Comparison of ENCODE assay signal across 8 mouse cellular contexts in genomic region chr4:32984801-32985675, GRCm38 (mm10). TPM values are rescaled to one million over a fixed set of nuclear protein-coding genes. Genes with fewer than 3 reads are reported as not detected.
DNase-seq lines count a peak whose midpoint lies in the region; ATAC-seq and TF ChIP-seq lines count a peak whose summit lies in the region.

No protein-coding gene starts in this region.

- WGBS in forebrain, embryonic 10.5 days: 7% methylated on average over 13 of the region's 13 CpGs
- 29% methylated on average over 13 of the region's 13 CpGs for WGBS in intestine, embryonic 16.5 days
- 4% methylated on average over 13 of the region's 13 CpGs for WGBS in midbrain, postnatal 0 days

- H3K27ac ChIP-seq in ES-Bruce4 (ENCODE audit: insufficient read depth, low read length): peak overlapping the region; percentile 58
- peak overlapping the region; percentile 99 for H3K27ac ChIP-seq in forebrain, embryonic 10.5 days
- H3K27ac ChIP-seq in intestine, embryonic 16.5 days (ENCODE audit: low read length): no peak overlapping the region
- H3K27ac ChIP-seq in midbrain, postnatal 0 days (ENCODE audit: low read depth, low read length): peak overlapping the region; percentile 38

- H3K9me3 ChIP-seq in ES-Bruce4 (replicated peaks; ENCODE audit: control insufficient read depth, insufficient read depth, low read length, poor library complexity, severe bottlenecking): no peaks in the 10 kb centered on the region
- no peaks in the 10 kb centered on the region for H3K9me3 ChIP-seq in forebrain, embryonic 10.5 days
- H3K9me3 ChIP-seq in intestine, embryonic 16.5 days (ENCODE audit: control insufficient read depth, low read length): no peaks in the 10 kb centered on the region
- no peaks in the 10 kb centered on the region for H3K9me3 ChIP-seq in midbrain, postnatal 0 days (ENCODE audit: low read length)

- H3K4me3 ChIP-seq in ES-Bruce4 (ENCODE audit: low read depth, low read length): no peak overlapping the region
- peak overlapping the region; percentile 96 for H3K4me3 ChIP-seq in forebrain, embryonic 10.5 days
- H3K4me3 ChIP-seq in intestine, embryonic 16.5 days (ENCODE audit: low read length): peak overlapping the region; percentile 83
- peak overlapping the region; percentile 90 for H3K4me3 ChIP-seq in midbrain, postnatal 0 days (ENCODE audit: low read depth, low read length)

- peaks cover 3% of the 10 kb centered on the region for H3K4me1 ChIP-seq in ES-Bruce4 (ENCODE audit: control insufficient read depth, insufficient read depth, low read length)
- peaks cover 47% of the 10 kb centered on the region for H3K4me1 ChIP-seq in forebrain, embryonic 10.5 days
- H3K4me1 ChIP-seq in intestine, embryonic 16.5 days (ENCODE audit: control insufficient read depth, insufficient read depth, low read length): 0 out of 2 replicates have a peak, but pooled peaks cover 5% of the 10 kb centered on the region
- peaks cover 4% of the 10 kb centered on the region; the same call in 1 of the 2 replicates for H3K4me1 ChIP-seq in midbrain, postnatal 0 days (ENCODE audit: insufficient read depth, low read length)

- H3K9ac ChIP-seq in ES-Bruce4 (ENCODE audit: low read depth, poor library complexity, severe bottlenecking): no peak overlapping the region
- 0 out of 2 replicates have a peak overlapping the region, but pooled peaks have one; percentile 85 for H3K9ac ChIP-seq in intestine, embryonic 16.5 days (ENCODE audit: low read depth, low read length)
- H3K9ac ChIP-seq in midbrain, postnatal 0 days (replicated peaks; ENCODE audit: low read length, poor library complexity, severe bottlenecking): peak overlapping the region; percentile 84

- TF ChIP-seq EP300 in ES-Bruce4 (IDR thresholded peaks at IDR 0.05; ENCODE audit: insufficient read depth, low read depth, low read length): no peak

- DNase-seq in frontal cortex, postnatal 25 days (ENCODE audit: low spot score in 2 of 2): no peak
- DNase-seq in forebrain, embryonic 10.5 days (ENCODE audit: extremely low spot score, low spot score): peak; percentile 51
- DNase-seq in midbrain, postnatal 0 days (ENCODE audit: low spot score): peak; percentile 41
- peak; percentile 21 for DNase-seq in yolk sac, embryonic 10.5 days (ENCODE audit: low spot score)
- no peak for DNase-seq in urinary bladder, adult 18-20 months (ENCODE audit: low spot score in 2 of 2)

- no peaks in the 10 kb centered on the region for H3K36me3 ChIP-seq in ES-Bruce4 (ENCODE audit: control insufficient read depth, insufficient read depth, low read length, poor library complexity, severe bottlenecking)
- H3K36me3 ChIP-seq in forebrain, embryonic 10.5 days (replicated peaks): 0 out of 2 replicates have a peak, but pooled peaks cover 2% of the 10 kb centered on the region
- H3K36me3 ChIP-seq in intestine, embryonic 16.5 days (ENCODE audit: control insufficient read depth, insufficient read depth, low read length): no peaks in the 10 kb centered on the region
- H3K36me3 ChIP-seq in midbrain, postnatal 0 days (ENCODE audit: insufficient read depth, low read length): no peaks in the 10 kb centered on the region

- peak overlapping the region; percentile 96 for H3K4me2 ChIP-seq in intestine, embryonic 16.5 days (ENCODE audit: low read depth, low read length)
- H3K4me2 ChIP-seq in midbrain, postnatal 0 days (ENCODE audit: low read depth, low read length, poor library complexity, severe bottlenecking): peak overlapping the region; percentile 95

- ATAC-seq in frontal cortex, adult (ENCODE audit: low TSS enrichment): 0 out of 2 replicates have a peak, but pooled peaks have one; percentile 14
- ATAC-seq in intestine, embryonic 16.5 days: no peak
- no peak for ATAC-seq in midbrain, postnatal 0 days (ENCODE audit: low FRiP score)

- TF ChIP-seq POLR2A in ES-Bruce4 (IDR thresholded peaks at IDR 0.05; ENCODE audit: insufficient read depth, low read length): no peak

- TF ChIP-seq CTCF in ES-Bruce4 (IDR thresholded peaks at IDR 0.05; ENCODE audit: low read depth, low read length): peak; percentile 46
- peak; percentile 68 for TF ChIP-seq CTCF in midbrain, postnatal 0 days (IDR thresholded peaks at IDR 0.05)

- H3K27me3 ChIP-seq in ES-Bruce4 (ENCODE audit: control insufficient read depth, insufficient read depth, low read length, poor library complexity, severe bottlenecking): no peaks in the 10 kb centered on the region; the same call in 1 of the 2 replicates
- peaks cover 17% of the 10 kb centered on the region for H3K27me3 ChIP-seq in forebrain, embryonic 10.5 days (ENCODE audit: poor library complexity, severe bottlenecking)
- H3K27me3 ChIP-seq in intestine, embryonic 16.5 days (replicated peaks; ENCODE audit: control insufficient read depth, insufficient read depth, low read length): no peaks in the 10 kb centered on the region
- no peaks in the 10 kb centered on the region for H3K27me3 ChIP-seq in midbrain, postnatal 0 days (ENCODE audit: insufficient read depth, low read length)

RNA-seq across cellular contexts. Expression of gene Rragd, which starts 2.2 kb away (rescaled TPM):
- 27.0 and 27.2 TPM in 2 replicates for polyA plus RNA-seq in ES-Bruce4 (2011; ENCODE audit: insufficient read depth, insufficient read length, low read depth, missing spikeins)
- polyA plus RNA-seq in forebrain, embryonic 10.5 days (2016; fragmentation: Nextera tagmentation; extraction: Ambion mirVana): 25.6 and 26.9 TPM in 2 replicates
- polyA plus RNA-seq in intestine, embryonic 16.5 days (2015; fragmentation: Nextera tagmentation; extraction: Ambion mirVana): 28.0 and 30.1 TPM in 2 replicates
- total RNA-seq in midbrain, postnatal 0 days (2014; rRNA removed): 52.7 and 54.9 TPM in 2 replicates
- polyA plus RNA-seq in midbrain, postnatal 0 days (2015; fragmentation: Nextera tagmentation; extraction: Ambion mirVana): 28.5 and 35.0 TPM in 2 replicates

RNA-seq across cellular contexts. Expression of gene Ankrd6, which starts 34.4 kb away (rescaled TPM):
- 11.8 and 12.0 TPM in 2 replicates for polyA plus RNA-seq in ES-Bruce4 (2011; ENCODE audit: insufficient read depth, insufficient read length, low read depth, missing spikeins)
- polyA plus RNA-seq in forebrain, embryonic 10.5 days (2016; fragmentation: Nextera tagmentation; extraction: Ambion mirVana): 11.9 and 12.4 TPM in 2 replicates
- 2.8 and 2.9 TPM in 2 replicates for polyA plus RNA-seq in intestine, embryonic 16.5 days (2015; fragmentation: Nextera tagmentation; extraction: Ambion mirVana)
- total RNA-seq in midbrain, postnatal 0 days (2014; rRNA removed): 38.1 and 44.7 TPM in 2 replicates
- polyA plus RNA-seq in midbrain, postnatal 0 days (2015; fragmentation: Nextera tagmentation; extraction: Ambion mirVana): 22.7 and 23.2 TPM in 2 replicates

RNA-seq across cellular contexts. Expression of gene Ube2j1, which starts 46.2 kb away (rescaled TPM):
- polyA plus RNA-seq in ES-Bruce4 (2011; ENCODE audit: insufficient read depth, insufficient read length, low read depth, missing spikeins): 31.1 and 34.3 TPM in 2 replicates
- 46.1 and 46.8 TPM in 2 replicates for polyA plus RNA-seq in forebrain, embryonic 10.5 days (2016; fragmentation: Nextera tagmentation; extraction: Ambion mirVana)
- 43.0 and 44.9 TPM in 2 replicates for polyA plus RNA-seq in intestine, embryonic 16.5 days (2015; fragmentation: Nextera tagmentation; extraction: Ambion mirVana)
- total RNA-seq in midbrain, postnatal 0 days (2014; rRNA removed): 119 and 126 TPM in 2 replicates
- polyA plus RNA-seq in midbrain, postnatal 0 days (2015; fragmentation: Nextera tagmentation; extraction: Ambion mirVana): 70.1 and 70.3 TPM in 2 replicates

Comparison
In these comparisons a context has a peak if more than half of its experiments do, and no peak if none do; other contexts are left out.
1. DNase-seq: peak in forebrain, embryonic 10.5 days (single experiment), midbrain, postnatal 0 days (single experiment) and yolk sac, embryonic 10.5 days (single experiment); none in frontal cortex, postnatal 25 days (0 of 2) and urinary bladder, adult 18-20 months (0 of 2).